Mouse (Mus musculus) layer of hippocampus, adult 2 months (tissue): ENCODE results near the gene Fancd2os. TPM values are rescaled to one million over a fixed set of nuclear protein-coding genes. Genes with fewer than 3 reads are reported as not detected.

Experiments used
- DNase-seq, 2 experiments: peaks; one replicate each; pipeline ENCODE4 v3.0.0; 2022; ENCODE audit warnings: low spot score in 2 of 2
- H3K27ac ChIP-seq: fragments of 200-600 bp; 2 replicates; pipeline ENCODE4 v1.8.1; 2022
- H3K4me3 ChIP-seq: fragments of 200-600 bp; 2 replicates; pipeline ENCODE4 v1.8.1; 2022; ENCODE audit warnings: mild to moderate bottlenecking
- CTCF ChIP-seq: fragments of 200-600 bp; conservative IDR thresholded peaks from 2 replicates; pipeline ENCODE4 v1.8.1; 2022; ENCODE audit warnings: antibody characterized with exemption, mild to moderate bottlenecking, moderate library complexity
- total RNA-seq, 2 experiments: library from RNA; stranded (reverse); gene quantifications; 2 replicates each; pipeline ENCODE4 v1.2.3; 2021

Gene Fancd2os
- total RNA-seq, 2 experiments from 2014 or later = 0.33 to 0.86 TPM

DNA sequence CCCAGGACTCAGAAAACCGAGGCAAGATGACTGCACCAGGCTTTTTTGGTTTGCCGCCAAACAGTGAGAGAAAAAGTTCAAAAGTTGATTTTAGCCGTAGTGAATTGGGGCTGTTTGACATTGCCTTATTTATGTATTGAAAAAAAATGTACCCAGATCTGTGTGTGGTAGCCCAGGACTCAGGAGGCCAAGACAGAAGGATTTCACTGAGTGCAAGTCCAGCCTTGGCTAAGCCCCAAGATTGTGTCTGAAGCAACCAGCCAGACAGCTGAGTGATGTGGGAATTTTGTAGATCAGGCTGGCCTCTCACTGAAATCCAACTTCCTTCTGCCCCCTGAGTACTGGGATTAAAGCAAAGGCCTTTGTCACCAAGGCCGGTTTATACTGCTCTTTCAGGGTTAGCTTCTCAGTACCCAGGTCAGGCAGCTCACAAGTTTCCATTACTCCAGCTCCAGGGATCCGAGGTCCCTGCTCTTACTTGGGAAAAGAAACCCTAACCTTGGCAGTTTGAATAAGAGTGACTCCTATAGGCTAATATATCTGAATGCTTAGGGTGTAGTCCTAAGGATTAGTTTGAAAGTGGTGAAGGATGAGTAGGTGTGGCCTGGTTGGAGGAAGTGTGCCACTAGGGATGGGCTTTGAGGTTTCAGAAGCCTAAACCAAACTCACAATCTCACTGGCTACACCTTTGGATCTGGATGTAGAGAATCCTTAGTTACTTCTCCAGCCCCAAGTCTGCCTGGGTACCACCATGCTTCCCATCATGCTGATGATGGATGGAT lies 24.7 kb upstream of the Fancd2os start:
- no peak for DNase-seq
- peak overlapping the region; percentile 98 for H3K27ac ChIP-seq

DNA sequence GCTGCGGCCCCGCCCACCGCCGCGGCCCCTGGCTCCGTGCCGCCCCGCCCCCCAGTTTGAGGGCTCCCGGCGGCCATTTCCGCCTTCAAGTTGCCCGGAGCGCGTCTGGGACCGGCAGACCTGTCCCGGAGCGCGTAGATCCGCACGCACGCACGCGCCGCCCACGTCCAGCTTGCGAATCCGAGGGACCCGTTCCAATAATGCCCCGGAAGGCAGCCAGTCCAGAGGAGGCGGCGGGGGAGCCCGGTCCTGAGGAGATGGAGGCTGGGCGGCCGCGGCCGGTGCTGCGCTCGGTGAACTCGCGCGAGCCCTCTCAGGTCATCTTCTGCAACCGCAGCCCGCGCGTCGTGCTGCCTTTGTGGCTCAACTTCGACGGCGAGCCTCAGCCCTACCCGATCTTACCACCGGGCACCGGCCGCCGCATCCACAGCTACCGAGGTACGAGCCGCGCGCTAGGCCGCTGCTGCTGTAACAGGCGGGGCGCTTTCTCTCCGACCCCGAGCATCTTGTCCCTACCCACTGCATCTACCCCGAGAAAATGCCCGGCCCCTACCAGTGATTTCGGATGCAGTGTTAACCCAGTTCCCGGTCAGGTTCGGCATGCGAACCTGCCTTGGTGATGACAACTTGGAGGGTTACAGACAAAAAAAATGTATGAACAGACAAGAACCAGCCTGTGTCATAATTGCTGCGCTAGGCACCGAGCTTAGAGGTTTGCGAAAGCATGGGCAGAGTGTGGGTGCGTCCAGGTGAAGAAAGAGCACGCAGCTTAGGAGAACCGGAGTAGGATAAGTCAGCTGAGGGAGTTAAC lies 23.6 kb upstream of the Fancd2os start, which contains the start of gene Vhl:
Gene Vhl, plus strand, starts transcription at position 19 of the 811 bp plus-strand sequence.
- peak within 1 kb of the TSS; percentile 92 for H3K4me3 ChIP-seq
- TF ChIP-seq CTCF = peak; percentile 42
- DNase-seq = peak; percentile 84 to 86
- peak within 1 kb of the TSS; percentile 98 for H3K27ac ChIP-seq

More for the DNA sequence above, 24.7 kb upstream of the Fancd2os start:
- peak overlapping the region; percentile 92 for H3K4me3 ChIP-seq
- no peak for TF ChIP-seq CTCF

DNA sequence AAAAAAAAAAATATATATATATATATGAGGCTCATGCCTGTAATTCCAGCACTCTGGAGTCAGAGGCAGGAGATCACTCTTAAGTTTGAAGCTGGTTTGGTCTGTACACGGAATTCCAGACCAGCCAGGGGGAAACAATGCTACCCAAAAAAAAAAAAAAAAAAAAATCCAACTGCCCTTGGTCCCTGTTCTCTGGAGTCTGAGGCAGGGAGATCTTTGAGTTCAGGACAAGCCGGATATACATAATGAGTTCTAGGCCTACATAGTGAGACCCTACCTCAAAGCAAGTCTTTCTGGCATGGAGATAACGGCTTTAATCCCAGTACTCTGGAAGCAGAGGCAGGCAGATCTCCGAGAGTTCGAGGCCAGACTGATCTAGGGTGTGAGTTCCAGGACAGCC lies 22.9 kb upstream of the Fancd2os start:
- TF ChIP-seq CTCF = no peak
- Histone ChIP-seq H3K4me3 (peak overlapping the region; percentile 92), H3K27ac (peak overlapping the region; percentile 98)
- DNase-seq = no peak

DNA sequence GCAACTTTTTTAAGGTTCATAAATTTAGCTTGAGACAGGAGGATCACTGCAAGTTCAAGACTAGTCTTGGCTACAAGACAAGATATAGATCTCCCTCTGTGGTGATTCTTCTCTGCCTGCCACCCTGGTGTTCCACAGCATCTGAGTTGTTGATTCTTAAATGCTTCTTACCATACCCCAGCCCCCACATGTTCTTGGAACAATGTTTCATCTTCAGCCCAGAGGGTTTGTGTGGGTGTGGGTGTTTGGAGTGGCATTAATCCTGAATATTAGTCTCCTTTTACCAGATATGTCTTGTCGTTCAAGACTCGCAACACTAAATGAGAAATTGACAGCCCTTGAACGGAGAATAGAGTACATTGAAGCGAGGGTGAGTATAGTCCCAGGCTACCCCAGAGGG lies 15.0 kb upstream of the Fancd2os start:
- TF ChIP-seq CTCF = no peak
- H3K4me3 ChIP-seq = no peak overlapping the region
- peak in 1 of 2 experiments; percentile 56 for DNase-seq
- H3K27ac ChIP-seq = peak overlapping the region; percentile 90

DNA sequence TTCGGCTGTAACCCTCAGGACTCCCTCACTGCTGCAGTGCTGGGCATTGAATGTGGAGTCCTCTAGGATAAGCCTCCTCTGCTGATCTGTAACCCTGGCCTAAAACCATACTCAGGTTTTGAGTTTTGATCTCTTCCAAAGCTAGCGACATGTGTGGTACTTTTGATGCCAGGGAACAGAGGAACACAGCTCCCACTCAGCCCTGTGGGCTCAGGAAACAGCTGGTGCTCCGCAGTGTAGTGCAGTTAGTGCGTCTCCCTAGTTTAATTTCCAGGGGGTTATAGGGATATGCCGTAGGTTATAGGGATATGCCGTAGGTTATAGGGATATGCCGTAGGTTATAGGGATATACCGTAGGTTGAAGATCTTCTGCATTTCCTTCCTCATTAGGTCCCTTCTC lies 14.5 kb upstream of the Fancd2os start:
- no peak for TF ChIP-seq CTCF
- Histone ChIP-seq H3K4me3 (no peak overlapping the region), H3K27ac (peak overlapping the region; percentile 90)
- DNase-seq = peak in 1 of 2 experiments; percentile 58

DNA sequence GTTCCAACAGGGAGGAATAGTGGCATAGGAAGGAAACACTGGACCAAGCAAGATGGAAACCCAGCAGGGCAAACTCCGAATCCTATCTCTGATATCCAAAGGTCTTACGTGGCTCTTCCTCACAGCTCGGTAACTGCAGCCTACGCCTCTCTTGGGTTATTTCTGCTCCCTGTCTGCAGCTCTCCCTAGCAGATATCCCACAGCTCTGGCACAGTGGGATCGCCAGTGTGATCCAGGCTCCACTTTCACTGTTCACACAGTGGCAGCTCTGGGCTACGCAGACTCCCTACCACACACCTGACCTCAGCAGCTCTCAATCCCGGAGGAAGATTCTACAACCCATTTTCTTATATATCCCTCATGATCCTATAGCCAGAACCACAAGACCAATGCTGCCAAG lies 13.6 kb upstream of the Fancd2os start:
- no peak for DNase-seq
- no peak for TF ChIP-seq CTCF
- no peak overlapping the region for H3K4me3 ChIP-seq
- peak overlapping the region; percentile 90 for H3K27ac ChIP-seq

DNA sequence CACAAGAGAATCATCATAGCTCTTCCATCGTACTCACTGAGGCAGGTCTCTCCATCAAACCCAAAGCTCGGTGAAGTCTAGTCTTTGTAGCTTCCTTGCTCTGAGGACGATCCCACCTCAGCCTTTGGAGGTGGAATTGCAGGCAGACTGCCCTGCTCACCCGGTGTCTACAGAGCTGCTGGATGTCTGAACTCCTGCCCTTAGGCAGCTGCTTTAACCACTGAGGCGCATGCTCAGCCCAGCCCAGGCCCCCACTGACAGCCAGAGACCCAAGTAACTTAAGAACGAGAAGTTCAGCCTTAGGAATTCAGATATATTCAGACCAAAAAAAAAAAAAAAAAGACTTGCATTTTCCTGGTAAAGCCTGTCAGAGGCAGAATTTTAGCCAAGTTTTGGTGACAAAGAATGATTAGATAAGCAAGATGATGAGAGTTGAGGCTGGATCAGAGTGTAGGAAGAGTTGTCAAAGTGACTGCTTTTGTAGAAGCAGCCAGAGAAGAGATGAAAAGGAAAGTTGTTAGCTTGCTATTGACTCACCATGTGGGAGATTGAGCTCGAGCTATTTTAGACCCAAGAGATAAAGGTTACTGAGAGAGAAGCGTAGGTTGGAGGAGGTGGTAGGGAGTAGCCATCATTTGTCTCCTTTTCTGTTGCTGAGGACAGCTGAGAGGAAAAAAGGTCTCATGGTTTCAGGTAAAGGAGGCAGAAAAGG lies 11.9 kb upstream of the Fancd2os start:
- no peak overlapping the region for H3K4me3 ChIP-seq
- TF ChIP-seq CTCF = no peak
- DNase-seq = no peak
- peak overlapping the region; percentile 90 for H3K27ac ChIP-seq

DNA sequence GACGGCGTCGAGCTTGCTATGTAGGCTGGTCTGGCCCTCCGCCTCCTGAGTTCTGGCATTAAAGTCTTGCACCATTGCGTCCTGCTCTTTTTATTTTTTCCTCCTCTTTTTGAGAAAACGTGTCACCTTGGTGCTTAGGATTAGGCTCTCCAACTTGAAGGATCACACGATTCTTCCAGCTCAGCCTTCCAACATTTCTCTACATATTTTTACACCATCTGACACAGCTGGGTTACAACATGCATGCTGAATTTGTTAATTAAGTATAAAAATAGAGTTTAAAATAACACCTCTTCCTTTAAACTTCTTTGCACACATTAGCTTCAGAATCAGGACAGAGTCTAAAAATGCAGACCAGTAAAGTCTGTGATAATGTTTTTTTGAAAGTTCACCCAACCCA lies 8.8 kb upstream of the Fancd2os start:
- TF ChIP-seq CTCF = no peak
- no peak for DNase-seq
- peak overlapping the region; percentile 88 for H3K27ac ChIP-seq

DNA sequence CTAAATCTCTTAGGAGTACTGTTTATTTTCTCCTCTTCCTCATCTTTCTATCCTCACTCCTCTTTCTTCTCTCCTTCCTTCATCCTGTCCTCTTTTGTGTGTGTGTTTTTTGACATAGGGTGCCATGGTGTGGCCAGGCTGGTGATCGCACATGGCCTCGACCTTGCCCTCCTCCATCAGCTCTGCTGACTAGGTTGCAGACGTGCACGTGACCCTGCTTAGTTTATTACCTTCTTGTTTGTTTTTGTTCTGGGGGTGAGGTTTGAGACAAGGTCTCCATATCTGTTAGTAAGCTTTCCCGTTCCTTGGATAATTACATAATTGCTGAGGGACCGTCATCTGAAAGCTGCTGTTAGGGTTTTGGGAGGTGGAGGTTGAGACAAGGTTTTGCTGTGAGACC lies 8.4 kb upstream of the Fancd2os start:
- Histone ChIP-seq H3K27ac (peak overlapping the region; percentile 88), H3K4me3 (no peak overlapping the region)
- DNase-seq = no peak
- TF ChIP-seq CTCF = no peak

More for the DNA sequence above, 8.8 kb upstream of the Fancd2os start:
- no peak overlapping the region for H3K4me3 ChIP-seq

DNA sequence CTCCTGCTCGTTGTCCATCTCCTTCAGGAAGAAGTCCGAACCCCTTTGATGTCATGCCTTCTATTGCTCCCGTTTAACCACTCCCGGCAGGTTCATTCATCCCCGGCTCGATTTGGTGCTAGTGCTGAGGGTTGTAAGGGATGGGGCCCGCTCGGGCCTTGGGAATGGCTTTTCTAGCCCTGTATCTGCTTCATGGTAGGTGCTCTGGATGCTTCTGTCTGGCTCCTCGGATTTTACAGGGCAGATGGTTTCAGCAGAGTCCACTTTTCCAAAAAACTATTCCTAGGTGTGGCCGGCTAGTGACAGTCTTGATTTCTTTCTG lies 4.7 kb upstream of the Fancd2os start:
- Histone ChIP-seq H3K4me3 (peak overlapping the region; percentile 95), H3K27ac (peak overlapping the region; percentile 96)
- no peak for DNase-seq
- no peak for TF ChIP-seq CTCF

DNA sequence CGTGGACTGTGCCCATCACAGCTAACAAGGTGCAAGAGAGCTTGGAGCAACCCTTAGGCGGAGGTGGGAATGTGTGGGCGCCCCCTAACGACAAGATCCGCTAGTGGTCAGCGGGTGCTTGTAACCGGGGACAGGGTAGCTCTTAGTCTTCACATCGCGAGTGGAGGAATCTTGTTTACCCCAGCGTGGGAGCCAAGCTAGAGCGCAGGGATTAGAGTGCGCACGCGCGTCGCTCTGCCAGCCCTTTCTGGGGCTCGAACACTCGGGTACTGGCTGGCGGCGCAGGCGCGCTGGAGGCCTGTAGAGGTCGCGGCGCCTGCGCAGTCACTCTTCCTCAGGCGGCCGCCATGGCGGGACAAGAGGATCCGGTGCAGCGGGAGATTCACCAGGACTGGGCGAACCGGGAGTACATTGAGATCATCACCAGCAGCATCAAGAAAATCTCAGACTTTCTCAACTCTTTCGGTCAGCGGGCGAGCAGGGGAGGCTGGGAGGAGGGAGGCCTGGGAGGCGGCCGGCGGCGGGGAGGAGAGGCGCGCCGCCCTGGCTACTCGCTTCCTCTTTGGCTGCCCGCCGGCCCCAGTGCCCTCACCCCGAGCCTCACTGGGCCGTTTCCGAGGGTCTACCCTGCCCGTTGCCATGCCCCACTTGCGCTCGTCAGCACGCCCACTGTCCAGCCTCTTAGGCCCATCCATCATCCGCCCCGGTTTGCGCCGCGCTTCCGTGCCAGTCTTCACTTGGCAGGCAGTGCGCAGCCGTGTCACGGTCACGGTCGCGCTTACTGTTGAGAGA lies 4.1 kb upstream of the Fancd2os start, which contains the start of gene Brk1:
Gene Brk1, plus strand, starts transcription at position 341 of the 792 bp plus-strand sequence.
- H3K4me3 ChIP-seq = peak within 1 kb of the TSS; percentile 95
- TF ChIP-seq CTCF = peak; percentile 78
- peak within 1 kb of the TSS; percentile 96 for H3K27ac ChIP-seq
- DNase-seq = peak; percentile 89 to 92

DNA sequence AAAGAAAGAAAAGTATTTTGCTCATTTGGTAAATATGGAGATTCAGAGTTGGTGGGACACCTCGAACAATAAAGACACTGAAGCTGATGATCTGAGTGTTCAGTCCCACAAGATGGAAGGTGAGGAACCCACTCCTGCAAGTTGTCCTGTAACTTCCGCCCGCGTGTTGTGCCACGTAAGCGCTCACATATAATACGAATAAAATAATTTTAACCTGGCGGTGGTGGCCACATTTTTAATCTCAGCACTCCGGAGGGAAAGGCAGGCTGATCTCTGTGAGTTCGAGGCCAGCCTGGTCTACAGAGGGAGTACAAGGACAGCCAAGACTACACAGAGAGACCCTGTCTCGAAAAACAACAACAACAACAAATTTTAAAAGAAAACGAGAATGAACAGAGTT lies 3.5 kb upstream of the Fancd2os start:
- no peak for TF ChIP-seq CTCF
- no peak for DNase-seq

More for the DNA sequence above, 3.5 kb upstream of the Fancd2os start:
- peak overlapping the region; percentile 96 for H3K27ac ChIP-seq
- H3K4me3 ChIP-seq = peak overlapping the region; percentile 95
